Mouse (Mus musculus): Measurements from ENCODE around the gene Arcn1. TPM values are rescaled to one million over a fixed set of nuclear protein-coding genes. Genes with fewer than 3 reads are reported as not detected.
A peak's percentile ranks its signal among the peaks of the same experiment; 100 is the strongest.

Gene Arcn1
- total RNA-seq, 2 experiments from 2014 or later = 139 to 168 TPM

DNA sequence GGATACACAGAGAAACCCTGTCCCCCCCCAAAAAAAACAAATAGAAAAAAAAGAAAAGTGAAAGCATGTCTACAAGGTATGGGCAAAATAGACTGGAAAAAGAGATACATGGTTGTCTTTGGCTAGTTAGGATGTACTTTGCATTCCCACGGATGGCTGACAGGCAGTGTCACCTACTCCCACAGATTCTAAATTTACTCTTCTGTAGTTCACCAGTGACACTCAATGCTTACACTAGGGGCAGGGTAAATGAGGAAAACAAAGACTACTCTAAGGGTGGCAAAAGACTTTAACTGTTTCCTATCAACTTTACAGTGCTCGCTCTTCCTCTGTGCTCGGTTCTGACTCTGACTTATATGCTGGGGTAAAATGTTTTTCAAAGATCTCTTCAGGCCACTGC is 21.0 kb downstream of the Arcn1 start:
- DNase-seq (ENCODE audit: low spot score in 2 of 2) = no peak

- DNase-seq (ENCODE audit: low spot score in 2 of 2) = no peak
Measured at GRCm38 (mm10) chr9:44745371-44745770, 22.3 kb downstream of the Arcn1 start.

DNA sequence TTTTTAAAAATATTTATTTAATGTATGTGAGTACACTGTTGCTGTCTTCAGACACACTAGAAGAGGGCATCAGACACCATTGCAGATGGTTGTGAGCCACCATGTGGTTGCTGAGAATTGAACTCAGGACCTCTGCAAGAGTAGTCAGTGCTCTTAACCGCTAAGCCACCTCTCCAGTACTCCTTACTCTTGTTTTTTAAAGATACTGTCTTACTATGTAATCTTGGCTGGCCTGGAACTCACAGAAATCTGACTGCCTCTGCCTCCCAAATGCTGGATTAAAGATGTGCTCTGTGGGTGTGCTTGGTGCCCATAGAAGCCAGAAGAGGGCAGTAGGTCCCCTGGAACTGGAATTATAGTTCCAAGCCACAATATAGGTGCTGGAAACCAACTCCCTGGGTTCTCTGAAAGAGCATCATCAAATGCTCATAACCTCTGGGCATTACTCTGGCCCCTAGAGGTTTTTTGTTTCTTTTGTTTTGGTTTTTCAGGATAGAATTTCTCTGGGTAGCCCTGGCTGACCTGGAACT is 26.9 kb downstream of the Arcn1 start:
- DNase-seq (ENCODE audit: low spot score in 2 of 2) = no peak

DNA sequence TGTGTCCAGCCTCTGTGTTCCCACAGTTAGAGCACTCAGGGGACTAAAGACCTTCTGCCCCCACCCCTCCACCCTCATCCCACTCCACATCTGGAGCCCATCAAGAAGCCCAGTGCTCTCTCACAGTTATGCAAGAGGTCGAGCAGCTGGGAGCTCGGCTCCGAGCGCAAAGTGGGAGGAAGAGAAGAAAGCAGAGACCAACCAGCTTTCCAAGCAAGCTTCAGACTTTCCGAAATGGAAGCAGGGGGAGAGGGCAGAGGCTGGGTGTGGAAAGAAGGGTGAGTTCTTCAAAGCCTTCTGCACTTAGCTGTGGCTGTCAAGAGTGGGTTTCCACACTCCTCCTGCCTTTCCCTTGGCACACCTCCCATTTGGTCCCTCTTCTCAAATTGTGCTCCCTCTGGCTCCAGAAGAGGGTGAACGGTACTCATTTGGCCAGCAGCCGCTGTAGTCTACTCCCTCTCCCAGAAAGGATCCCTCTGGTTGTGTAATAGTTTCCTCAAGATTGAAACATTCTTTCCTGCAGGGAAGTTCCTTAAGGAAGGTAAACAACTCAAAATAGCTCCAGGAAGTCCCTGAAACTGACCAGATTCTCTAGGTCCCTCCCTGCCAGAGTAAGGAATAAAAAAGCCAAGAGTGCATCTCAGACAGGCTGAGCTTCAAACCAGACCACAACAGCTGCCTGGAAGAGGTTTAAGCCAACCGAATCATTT is 30.2 kb downstream of the Arcn1 start:
- no peak for DNase-seq (ENCODE audit: low spot score in 2 of 2)

- DNase-seq (ENCODE audit: low spot score in 2 of 2) = no peak
Measured at GRCm38 (mm10) chr9:44736301-44736700, 31.3 kb downstream of the Arcn1 start.

DNA sequence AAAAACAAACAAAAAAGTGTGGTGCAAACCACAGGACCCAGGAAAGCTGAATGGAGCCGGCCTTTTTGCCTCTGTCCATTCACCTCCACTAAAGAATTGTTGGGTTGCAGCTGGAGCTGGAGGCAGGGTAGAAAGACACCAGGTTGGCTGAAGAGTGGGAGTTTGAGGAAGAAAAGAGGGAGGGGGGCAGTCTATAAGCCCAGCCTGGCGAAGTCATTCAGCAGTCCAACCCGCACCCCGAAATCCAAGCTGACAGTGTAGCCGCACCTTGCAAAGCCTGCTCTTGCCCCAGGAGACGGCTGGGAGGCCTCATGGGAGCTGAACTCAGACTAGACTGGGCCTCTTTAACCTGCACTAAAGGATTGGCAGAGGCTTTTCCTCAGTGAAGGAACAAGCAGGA is 31.8 kb downstream of the Arcn1 start:
- no peak for DNase-seq (ENCODE audit: low spot score in 2 of 2)

DNA sequence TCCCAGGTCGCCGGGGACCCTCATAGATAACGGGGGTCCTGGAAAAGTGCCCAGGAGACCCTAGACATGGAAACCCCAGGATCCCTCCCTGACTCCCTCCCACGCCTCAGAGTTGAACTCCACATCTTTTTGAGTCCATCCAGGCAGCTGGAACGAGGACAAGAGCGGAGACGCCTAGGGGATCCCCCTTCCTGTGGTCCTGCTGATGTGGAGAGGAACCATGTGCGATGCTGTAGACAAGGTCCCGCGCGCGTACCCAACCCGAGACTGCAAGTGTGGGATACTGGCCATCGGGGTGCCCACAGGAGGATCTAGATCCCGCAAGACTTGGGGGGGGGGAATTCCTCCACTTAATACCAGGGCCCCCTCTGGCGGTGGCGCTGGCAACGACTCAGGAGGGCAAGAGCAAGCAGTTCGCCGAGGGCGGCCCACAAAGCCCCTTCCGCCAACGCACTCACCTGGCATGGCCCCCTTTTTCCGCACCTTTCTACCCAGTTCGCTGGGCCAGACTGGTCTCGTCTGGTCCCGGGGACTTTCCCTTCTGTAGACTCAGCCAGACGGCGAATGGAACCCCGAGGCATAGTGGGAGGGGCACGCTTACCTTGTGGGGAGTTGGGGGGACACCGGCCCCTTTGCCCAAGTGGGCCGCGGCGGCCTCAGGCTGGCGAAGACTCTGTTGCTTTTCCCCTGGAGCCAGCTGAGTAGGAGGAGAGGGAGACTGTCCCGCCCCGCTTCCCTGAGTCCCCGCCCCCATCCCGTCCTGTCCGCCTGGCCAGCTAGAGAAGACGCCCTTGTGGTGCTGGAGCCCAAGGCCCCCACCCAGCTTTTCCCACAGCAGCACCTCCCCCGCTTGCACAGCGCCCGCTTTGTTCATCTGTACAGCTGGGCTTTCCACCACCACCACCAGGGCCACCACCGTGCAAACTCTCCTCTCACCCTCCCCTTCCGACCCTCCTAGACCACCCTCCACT is 32.8 kb downstream of the Arcn1 start, which contains the start of gene Phldb1:
TSS of gene Phldb1 (minus strand) at position 675 of the 971 bp plus-strand sequence.
- peak; percentile 68 to 73 for DNase-seq (ENCODE audit: low spot score in 2 of 2)

- peak; percentile 76 for DNase-seq (ENCODE audit: low spot score in 2 of 2)
Measured at GRCm38 (mm10) chr9:44733671-44734523, 33.7 kb downstream of the Arcn1 start.

DNA sequence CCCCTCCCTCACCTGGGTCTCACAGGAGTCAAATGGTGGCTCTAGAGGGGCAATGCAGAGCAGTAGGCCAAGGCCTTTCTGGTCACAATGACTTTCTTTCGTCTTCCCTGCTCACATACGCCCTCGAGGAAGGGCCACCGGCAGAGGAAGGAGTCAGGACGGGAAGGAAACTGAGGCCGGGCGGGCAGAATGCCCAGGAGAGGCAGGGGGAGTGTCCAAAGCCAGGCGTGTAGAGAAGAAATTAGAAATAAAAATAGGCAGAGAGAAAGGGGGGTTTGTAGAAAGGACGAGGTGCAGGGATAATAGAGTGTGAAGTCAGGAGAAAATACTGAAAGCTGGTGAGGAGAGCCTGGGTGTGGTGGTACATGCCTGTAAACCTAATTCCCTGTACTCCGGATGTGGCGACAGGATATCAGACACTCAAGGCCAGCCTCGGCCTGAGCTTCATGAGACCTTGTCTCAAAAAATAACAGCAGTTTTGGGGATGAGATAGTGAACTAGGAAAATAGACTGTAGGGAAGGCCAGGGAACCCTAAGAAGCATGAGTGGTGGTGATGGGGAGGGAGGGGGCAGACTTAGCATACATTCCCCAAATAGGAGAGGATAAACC is 34.6 kb downstream of the Arcn1 start:
- DNase-seq (ENCODE audit: low spot score in 2 of 2) = no peak

- no peak for DNase-seq (ENCODE audit: low spot score in 2 of 2)
Measured at GRCm38 (mm10) chr9:44732130-44732549, 35.5 kb downstream of the Arcn1 start.

DNA sequence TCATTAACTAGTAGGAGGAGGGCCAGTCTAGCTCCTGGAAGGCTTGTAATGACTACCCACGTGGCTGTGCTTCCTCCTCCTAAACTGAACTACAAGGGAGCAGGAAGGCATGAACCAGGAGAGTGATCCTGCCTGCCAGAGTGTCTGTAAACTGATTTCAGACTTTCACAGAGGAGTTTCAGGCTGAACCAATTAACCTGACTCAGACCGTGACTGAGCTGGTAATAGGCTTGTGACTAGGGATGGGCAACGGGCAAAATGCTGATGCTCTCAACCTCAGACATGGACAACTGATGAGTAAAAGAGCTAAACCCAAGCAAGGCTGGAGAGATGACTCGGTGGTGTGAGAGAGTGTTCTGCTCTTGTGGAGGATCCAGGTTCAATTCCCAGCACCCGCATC is 40.2 kb downstream of the Arcn1 start:
- no peak for DNase-seq (ENCODE audit: low spot score in 2 of 2)

DNA sequence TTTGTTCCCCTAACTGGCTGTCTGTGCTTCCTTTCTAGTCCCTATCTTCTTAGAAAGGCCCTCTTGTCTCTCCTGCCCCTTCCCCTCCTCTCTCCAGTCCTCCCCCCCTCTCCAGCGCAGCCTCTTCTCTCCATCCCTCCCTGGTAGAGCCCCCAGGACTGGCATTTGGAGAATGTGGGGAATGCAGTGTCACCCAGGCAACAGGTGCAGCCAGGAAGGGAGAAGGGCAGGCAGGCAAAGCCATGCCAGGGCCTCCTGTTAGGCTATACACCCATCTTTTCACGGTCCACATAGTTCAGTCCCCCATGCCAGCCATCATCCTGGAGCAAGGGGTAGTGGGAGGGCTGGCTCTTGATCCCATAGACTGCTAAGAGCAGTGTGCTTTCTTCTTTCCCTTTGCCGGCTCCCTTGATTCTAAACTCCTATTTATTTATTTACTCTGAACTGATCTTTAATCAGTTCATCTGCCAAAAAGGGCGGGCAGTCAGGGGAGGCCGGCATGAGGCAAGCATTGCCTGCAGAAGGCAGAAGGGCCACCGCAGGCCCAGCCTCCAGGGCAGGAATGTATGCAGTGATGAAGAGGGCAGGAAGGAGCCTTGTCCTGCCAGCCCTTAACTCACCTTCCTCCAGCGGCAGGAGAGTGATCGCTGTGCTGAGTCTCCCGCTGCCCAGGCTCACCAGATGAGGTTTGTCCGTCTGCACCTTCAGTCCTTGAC is 41.1 kb downstream of the Arcn1 start:
- DNase-seq (ENCODE audit: low spot score in 2 of 2) = no peak

- DNase-seq (ENCODE audit: low spot score in 2 of 2) = no peak
Measured at GRCm38 (mm10) chr9:44724665-44725064, 43.0 kb downstream of the Arcn1 start.

GRCm38 (mm10) chr9:44724223-44724622 is 43.4 kb downstream of the Arcn1 start:
- DNase-seq (ENCODE audit: low spot score in 2 of 2) = no peak

DNA sequence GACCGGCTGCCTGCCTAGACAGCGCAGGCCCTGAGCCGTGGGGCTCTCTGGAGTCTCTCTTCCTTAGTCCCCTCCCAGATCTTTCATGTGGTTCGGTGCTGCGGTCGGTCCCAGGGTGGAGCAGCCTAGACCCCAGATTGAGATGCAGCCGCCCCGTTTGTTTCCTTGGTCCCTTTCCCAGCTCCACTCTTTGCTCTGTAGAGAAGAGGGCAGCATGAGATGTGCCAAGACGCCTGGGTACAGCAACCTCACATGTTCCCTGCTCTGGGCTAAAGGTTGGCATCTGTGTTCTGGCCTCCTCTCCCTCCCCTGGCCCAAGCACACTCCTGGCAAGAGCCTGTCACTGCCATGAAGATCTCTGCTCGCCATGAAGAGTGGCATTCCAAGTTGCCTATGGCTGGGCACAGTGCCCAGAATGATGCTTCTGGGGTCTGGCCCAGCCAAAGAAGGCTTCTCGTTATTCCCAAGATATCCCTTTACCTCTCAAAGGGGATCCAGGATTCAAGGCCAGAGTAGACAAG is 44.1 kb downstream of the Arcn1 start:
- no peak for DNase-seq (ENCODE audit: low spot score in 2 of 2)

DNA sequence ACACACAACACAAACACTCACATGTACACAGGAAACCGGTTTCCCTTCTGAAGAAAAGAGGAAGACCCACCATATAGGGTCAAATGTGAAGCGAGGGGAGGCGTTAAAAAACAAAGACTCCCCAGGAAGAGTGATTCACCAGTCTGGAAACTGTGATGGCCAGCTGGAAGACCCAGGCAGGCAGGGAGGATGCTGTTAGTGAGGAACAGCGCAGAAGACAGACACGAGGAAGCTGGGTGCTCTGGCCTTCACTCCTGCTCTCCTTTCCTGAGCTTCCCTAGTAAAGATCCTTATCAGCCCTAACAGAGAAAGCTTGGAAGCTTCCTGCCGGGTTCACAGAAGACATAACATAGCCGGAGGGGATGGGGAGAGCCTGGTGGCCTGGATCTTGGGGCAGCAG is 44.6 kb downstream of the Arcn1 start:
- no peak for DNase-seq (ENCODE audit: low spot score in 2 of 2)

- no peak for DNase-seq (ENCODE audit: low spot score in 2 of 2)
Measured at GRCm38 (mm10) chr9:44722575-44722974, 45.1 kb downstream of the Arcn1 start.

DNA sequence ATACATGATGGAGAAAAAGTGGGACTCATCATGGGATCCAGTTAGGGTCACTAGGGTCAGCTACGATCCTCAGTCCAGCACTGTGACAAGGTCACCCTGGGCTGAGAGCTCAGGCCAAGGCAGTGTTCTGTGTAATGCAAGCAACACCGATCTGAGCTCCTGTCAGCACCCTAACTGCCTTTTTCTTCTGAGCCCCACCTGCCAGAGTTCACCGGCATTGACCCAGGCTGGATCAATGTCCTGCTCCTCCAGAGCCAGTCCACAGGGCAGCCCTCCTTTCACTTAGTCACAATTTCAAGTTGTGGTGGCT is 45.8 kb downstream of the Arcn1 start:
- no peak for DNase-seq (ENCODE audit: low spot score in 2 of 2)

GRCm38 (mm10) chr9:44721154-44721876 is 46.3 kb downstream of the Arcn1 start:
- DNase-seq (ENCODE audit: low spot score in 2 of 2) = peak; percentile 73 to 84

Data from adrenal gland, adult 18-20 months (tissue).